Mouse (Mus musculus) heart, adult 2 months (tissue): ENCODE measurements at regions not wholly inside any gene's neighbourhood (a gene's known extent, or its start where the extent isn't known, plus 50 kb on each side); places are given as distances from the start of the nearest gene placed in this dataset.

ENCODE experiments used
- CTCF ChIP-seq: fragments of 200-600 bp; IDR thresholded peaks from 2 replicates; pipeline ENCODE4 v1.8.1; 2022; ENCODE audit warnings: antibody characterized with exemption, mild to moderate bottlenecking, moderate library complexity
- EP300 ChIP-seq: fragments of 200-500 bp; IDR thresholded peaks from 2 replicates; pipeline ENCODE4 v1.6.1; 2011; ENCODE audit warnings: low read depth, low read length, control low read depth; ENCODE audit not compliant: insufficient read depth
- POLR2A ChIP-seq: fragments of 200-500 bp; IDR thresholded peaks from 2 replicates; pipeline ENCODE4 v1.6.1; 2011; ENCODE audit warnings: mild to moderate bottlenecking, low read depth, low read length, control low read depth; ENCODE audit not compliant: insufficient read depth

GRCm38 (mm10) chr3:50902933-50903332 lies 321.3 kb upstream of the Noct start:
- TF ChIP-seq CTCF (no peak), EP300 (no peak), POLR2A (no peak)
